Mouse (Mus musculus) erythroid progenitor cell, adult 5-6 weeks (primary cell): ENCODE measurements around the gene Msrb3. TPM values are rescaled to one million over a fixed set of nuclear protein-coding genes. Genes with fewer than 3 reads are reported as not detected.
A peak's percentile ranks its signal among the peaks of the same experiment; 100 is the strongest.

Source experiments
- ATAC-seq: replicated peaks from 2 replicates; pipeline ENCODE4 v1.8.0; 2016; ENCODE audit warnings: moderate number of reproducible peaks, mild to moderate bottlenecking, moderate TSS enrichment, inconsistent platforms; ENCODE audit not compliant: poor library complexity, low FRiP score, severe bottlenecking
- total RNA-seq, 2 experiments: library from RNA; stranded (forward) in 1 of 2; stranded (reverse) in 1 of 2; fragments of 150-400 nt in 1 of 2; fragments of 186-747, 209-891 nt in 1 of 2; gene quantifications; 2 replicates each; pipeline versions ENCODE4 v1.2.3 to v1.2.4; 2015 to 2017; ENCODE audit warnings: low replicate concordance in 2 of 2

Gene Msrb3
- total RNA-seq, 2 experiments from 2014 or later = 0.30 TPM; not detected in 1

DNA sequence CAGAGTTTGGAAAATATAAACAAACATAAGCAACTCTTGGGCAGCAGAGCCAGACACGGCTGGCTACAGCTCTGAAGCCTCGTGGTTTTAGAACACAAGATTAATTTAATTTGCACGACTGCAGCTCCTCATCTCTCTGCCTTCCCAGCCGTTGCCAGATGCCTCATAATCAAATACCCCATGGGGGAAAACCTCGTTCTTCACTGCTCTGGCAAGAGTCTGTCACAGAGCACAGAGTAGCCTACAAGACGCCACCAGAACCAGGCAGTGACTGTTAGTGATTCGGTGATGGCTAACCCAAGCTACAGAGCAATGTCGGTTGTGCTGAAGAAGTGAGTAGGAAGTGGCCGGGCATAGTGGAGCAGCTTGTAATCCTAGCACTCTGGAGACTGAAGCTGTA is 2.8 kb upstream of the Msrb3 start:
- no peak for ATAC-seq

DNA sequence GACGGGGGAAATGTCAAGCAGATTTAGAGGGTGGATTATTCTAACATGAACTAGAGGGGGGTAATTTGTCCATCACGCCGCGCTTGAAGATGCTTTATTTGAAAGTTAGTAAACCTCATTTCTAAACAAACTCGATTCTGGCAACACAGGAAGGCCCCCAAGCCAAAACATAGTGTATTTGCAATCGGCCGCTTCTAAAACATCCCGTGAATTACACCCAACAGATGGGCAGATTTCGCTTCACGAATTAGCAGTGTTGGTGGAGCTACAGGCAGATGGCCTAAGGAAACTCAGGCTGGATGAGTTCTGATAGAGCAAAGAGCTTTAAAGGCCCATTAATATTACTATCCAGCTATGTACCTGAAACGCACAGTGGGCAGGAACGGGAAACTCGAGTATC is 1.2 kb upstream of the Msrb3 start:
- no peak for ATAC-seq

GRCm38 (mm10) chr10:120898357-120898756 is 544 bp downstream of the Msrb3 start:
- ATAC-seq = no peak

DNA sequence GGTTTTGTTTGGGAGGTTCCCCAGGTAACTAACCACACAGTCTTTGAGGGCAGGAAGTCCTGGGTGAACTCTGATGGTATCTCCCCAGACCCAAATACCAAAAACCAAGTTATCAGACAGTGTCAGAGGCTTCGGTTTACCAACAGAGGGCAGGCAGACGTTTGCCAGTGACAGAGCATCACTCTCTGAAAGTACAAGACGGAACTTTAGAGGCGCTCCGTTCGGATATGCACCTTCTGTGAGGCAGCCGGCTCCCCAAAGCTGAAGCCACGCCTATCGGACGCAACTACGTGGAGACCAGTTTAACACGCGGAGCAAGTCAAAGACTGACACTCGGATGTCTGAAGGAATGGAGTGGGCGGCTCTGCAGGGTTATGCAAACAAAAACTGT is 3.0 kb downstream of the Msrb3 start:
- ATAC-seq = no peak

DNA sequence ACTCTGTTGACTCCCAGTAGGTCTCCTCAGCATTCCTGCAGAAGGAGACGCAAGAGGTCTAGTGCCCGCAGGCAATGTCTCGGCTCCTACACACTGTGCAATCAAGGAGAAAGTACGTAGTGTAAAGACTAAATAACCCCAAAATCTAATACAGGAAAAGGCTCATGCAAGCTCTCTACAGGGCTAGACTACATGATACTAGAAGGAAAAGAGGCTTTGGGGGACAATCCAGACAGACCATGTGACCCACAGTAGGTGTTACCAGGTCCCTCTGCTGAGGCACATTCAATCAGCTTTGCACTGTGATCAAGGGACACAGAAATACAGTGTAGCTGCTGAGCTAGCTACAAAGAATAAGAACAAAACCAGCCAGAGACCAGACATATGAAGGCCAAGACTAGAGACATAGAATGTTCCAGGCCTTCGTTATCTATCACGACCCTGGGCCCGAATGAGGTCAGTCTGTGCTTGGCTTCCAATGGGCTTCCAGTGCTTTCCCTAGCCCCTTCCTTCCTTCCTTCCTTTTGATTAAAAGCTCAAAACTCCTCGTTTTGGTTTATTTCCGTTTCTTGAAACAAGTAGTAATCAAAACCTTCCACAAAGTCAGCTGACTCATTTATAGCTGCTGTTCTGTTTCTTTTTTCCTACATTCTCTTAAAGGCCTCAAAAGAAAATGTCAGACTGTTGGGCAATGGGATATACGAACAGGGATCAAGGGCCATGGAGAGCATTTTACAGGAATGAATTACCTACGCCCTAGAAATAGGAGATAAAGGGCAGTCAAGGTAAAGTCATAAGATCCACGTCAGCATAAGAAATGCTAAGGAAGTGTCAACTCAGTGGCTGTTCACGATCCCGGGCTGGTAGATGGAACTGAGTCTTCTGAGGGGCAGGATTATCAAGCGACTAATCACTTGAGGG is 3.7 kb downstream of the Msrb3 start:
- no peak for ATAC-seq

DNA sequence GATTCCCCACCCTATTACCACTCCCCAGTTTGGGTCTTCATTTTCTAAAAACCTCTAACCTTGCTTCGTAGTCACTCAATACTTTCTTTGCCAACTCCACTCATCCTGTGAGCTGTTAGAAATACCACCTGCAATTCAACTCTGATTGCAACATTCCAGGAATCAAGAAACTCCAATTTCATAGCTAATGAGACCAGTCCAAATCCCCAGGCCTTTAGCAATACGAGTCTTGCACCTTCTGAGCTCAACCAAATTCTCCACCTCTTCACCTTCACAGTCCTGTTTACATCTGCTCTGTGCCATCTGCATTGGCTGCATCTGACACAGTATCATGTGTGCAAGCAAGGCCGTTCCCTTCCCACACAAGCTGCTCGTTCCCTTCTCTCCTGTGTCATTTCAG is 5.0 kb downstream of the Msrb3 start:
- no peak for ATAC-seq

DNA sequence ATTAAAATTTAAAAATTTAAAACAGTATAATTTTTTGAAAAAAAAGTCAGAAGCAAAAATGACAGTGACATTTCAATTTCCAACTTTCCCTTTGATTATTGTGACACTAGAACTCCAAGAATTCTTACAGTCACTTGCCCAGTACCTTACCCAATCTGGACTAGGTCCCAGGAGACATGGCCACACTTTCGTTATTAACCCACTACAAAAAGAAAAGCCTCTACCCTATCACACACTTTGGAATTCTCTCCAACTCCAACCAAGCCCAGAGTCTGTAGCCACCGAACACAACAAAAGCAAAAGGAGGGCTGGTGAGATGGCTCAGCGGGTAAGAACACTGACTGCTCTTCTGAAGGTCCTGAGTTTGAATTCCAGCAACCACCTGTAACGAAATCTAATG is 7.8 kb downstream of the Msrb3 start:
- ATAC-seq = no peak

DNA sequence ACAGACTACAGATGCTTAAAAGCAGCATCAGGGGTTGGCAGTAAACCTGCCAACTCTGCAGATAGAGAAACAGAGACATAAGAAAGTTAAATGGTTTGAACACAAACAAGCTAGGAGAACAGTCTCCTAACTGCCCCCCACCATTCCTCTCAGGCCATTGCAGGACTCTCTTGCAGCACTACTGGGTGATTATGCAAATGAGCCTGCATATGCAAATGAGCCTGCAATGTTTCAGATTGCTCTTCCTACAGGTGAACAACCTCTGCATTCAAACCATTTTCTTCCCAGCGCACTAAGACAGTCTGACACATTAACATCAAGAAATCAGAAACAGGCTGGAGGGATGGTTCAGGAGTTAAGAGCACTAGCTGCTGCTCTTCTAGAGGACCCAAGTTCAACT is 8.3 kb downstream of the Msrb3 start:
- ATAC-seq = no peak

DNA sequence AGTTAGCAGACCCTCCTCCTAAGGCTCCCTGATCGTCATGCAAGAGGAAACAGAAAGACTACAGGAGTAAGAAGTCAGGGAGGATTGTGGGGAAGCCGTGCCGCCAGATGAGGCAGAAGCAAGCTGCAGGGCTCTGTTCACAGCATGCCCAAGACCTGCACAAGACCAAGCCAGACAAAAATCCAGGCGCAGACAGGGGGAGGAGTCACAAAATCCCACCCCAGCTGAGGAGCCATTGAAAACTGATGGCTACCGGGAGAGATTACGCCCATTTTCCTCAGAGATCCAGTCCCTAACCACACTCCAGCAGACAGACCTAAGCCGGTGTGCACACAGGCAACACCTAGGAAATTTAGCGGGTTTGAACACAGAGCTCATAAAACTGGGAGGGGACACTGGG is 10.4 kb downstream of the Msrb3 start:
- ATAC-seq = no peak

DNA sequence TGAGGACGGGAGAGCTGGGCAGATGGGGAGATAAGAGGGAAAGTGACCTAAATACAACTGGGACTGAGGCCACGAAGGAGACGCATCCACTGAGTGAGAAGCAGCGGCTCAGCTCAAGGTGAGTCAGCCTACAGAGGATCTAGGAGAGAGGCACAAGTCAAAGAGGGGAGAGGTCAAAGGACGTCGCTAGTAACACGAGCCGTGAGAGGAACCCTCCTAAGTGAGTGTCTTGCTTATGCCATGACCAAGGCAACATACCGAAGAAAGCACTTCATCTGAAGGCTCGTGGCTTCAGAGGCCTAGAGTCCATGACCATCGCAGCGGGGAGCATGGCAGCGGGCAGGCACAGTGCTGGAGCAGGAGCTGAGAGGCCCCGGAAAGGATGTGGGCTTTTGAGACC is 14.7 kb downstream of the Msrb3 start:
- ATAC-seq = no peak

- ATAC-seq = no peak
Measured at GRCm38 (mm10) chr10:120883732-120884131, 15.2 kb downstream of the Msrb3 start.

- no peak for ATAC-seq
Measured at GRCm38 (mm10) chr10:120883069-120883415, 15.9 kb downstream of the Msrb3 start.

- ATAC-seq = no peak
Measured at GRCm38 (mm10) chr10:120882347-120883068, 16.4 kb downstream of the Msrb3 start.

- peak; percentile 49 for ATAC-seq
Measured at GRCm38 (mm10) chr10:120876549-120877270, 22.2 kb downstream of the Msrb3 start.

DNA sequence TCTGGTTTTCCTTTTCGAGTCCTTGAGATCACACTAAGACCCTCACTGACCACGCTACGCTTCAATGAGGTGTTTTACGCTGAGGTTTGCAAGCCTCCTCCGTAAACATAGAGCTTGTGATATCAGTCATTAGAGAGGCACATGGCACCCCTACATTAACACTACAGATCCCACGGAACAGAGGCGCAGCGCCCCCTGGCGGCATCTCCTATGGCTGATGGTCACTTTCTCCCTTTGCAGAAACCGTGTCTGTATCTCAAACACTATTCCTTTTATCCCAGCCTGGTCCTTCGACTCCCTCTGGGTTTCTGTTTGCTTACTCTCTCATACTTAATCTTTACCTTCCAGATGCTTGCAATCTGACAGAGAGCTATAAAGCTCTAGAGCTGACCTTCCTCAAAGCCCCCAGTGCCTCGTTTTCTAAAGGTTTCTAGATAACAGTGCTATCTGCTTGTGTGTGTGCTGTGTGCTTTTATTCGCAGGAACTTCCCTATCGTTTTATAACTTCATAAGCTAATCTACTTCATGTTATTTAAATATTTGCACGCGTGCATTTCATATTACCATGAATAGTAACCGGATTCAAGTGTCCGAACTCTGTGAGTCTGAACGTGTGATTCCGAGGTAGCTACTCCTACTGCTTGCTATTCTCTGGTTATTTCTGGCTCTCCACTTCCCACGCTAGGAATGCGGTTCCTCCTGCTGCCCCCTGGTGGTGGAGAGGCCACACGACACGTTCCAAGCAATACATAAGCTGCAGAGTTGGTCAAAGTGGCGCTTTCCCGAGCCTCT is 23.0 kb downstream of the Msrb3 start:
- ATAC-seq = peak; percentile 52

DNA sequence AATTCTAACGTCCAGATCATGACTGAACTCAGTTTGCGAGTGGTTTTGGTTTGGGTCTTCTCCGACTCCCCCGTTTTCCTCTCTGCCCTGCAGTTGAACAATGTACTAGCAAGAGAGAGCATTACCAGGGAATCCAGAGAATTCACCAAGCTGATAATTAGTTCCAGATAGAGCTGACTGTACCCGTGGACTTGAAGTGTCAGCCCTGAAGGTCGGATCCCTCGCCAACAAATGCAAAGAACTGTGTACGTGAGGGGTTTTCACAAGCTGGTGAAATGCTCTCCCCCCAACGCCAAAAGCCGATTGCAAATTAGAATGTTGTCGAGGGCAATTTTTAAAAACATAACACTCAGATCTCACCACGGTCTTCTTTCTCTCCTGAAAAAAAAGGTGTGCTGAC is 24.6 kb downstream of the Msrb3 start:
- ATAC-seq = no peak

DNA sequence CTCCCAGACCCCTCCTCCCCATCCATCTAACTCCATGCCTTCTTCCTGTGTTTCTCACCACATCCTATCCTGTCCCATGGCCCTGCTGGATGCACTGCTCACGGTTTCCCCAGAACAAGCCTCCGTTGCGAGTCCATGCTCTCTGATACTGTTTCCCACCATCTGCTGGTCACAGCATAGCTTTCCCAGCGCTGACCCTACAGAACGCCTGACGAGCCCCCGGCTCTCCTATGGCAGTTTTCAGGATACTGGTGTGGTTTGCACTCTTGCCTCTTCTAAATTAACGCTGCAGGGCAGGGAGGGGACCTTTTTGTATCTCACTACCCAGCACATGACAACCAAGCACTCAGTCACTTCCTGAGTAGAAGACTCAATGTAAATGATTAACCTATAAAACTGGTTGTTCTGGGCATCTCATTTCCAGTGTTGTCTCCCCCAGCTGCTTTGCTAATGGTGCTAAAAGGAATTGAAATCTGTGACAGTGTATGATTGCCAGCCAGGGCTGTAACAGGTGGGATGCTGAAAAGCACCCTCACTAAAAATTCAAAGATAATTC is 25.2 kb downstream of the Msrb3 start:
- ATAC-seq = no peak

GRCm38 (mm10) chr10:120872483-120872862 is 26.4 kb downstream of the Msrb3 start:
- ATAC-seq = no peak

DNA sequence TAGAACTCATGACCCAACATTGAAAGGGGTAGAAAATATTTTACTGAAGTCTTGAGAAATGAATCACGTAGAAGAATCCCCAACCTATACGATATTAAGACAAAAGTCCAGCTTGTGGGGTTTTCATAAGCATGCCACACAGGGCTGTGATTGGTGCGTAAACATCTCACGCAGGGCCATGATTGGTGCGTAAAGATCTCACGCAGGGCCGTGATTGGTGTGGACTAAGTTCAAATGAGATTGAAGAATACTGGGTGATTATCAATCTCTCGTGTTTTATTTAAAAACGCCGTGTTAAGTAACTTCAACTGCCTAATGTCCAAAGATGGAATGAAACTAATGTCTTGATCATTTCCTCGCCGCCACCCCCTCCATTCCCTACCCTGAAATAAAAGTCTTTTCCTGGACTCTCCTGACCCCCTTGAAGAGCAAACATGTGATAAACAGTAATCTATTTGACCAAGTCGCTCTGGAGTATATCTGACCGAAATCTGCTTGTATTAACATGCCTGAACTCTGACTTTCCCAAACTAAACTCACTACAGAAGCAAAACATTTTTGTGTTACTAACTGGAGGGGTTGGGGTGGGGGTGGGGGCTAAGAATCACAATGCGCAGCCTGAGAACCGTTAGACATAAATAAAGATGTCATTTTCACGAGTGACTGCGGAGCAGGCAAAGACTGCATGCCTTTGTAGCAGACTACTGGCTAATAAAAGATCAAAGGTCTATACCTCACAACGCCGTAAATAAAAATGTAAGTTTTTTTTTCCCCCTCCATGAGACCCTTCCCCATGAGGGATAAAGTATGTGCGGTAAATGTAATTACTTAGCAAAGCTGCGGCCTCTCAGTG is 27.0 kb downstream of the Msrb3 start:
- ATAC-seq = no peak
